Mouse (Mus musculus) adrenal gland, postnatal 36 days (tissue): ENCODE data around the gene Slc25a28. TPM values are rescaled to one million over a fixed set of nuclear protein-coding genes. Genes with fewer than 3 reads are reported as not detected.
A peak's percentile ranks its signal among the peaks of the same experiment; 100 is the strongest.

ENCODE experiments used
- DNase-seq, 2 experiments: peaks; one replicate each; pipeline ENCODE4 v3.0.0; 2021; ENCODE audit warnings: mixed read lengths in 1 of 2
- long read RNA-seq, 2 experiments: library from polyadenylated mRNA; stranded (forward); transcript quantifications; one replicate each; pipeline ENCODE4 v2.0.0; 2021; ENCODE audit warnings: borderline sequencing depth in 2 of 2
- total RNA-seq, 2 experiments: library from RNA; stranded (reverse); gene quantifications; 2 replicates each; pipeline ENCODE4 v1.2.3; 2021

The Slc25a28 gene
- 10 to 100 TPM; 54.2 to 91.4 TPM for total RNA-seq
- long read RNA-seq, experiment 1, transcript Slc25a28-201 (4 exons, 1,535 nt) = major isoform, 48 of 72 reads
- long read RNA-seq, experiment 1, partial matches to known transcripts = 1 of 72 reads
- long read RNA-seq, experiment 1, other reads (novel, unspliced or antisense) = 19 of 72 reads
- long read RNA-seq, experiment 2, transcript Slc25a28-201 (4 exons, 1,535 nt) = major isoform, 17 of 30 reads
- long read RNA-seq, experiment 2, partial matches to known transcripts = 0 of 30 reads
- long read RNA-seq, experiment 2, other reads (novel, unspliced or antisense) = 11 of 30 reads

GRCm38 (mm10) chr19:43674730-43675524 lies at the start of gene Slc25a28:
Slc25a28 (minus strand) TSS chr19:43674881.
- peak; percentile 95 to 98 for DNase-seq

GRCm38 (mm10) chr19:43724194-43724593 lies 49.5 kb upstream of the Slc25a28 start:
- no peak for DNase-seq

DNA sequence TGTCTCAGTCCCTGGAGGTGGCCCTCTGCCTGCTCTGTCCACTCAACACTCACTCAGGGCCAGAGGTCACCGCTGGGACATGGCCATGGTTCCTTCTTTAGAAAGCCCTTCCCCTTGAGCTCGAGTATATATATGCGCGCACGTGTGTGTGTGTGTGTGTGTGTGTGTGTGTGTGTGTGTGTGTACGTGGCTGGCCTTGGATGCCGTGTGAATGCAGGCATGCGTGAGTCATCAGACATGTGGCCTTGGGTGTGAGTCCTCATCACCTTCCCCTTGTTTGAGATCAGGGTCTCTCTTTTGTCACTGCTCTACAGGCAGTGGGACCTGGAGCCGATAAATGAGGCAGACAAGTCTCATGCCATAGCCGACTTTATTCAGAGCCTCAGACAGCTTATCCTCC lies 48.8 kb upstream of the Slc25a28 start:
- peak; percentile 56 to 72 for DNase-seq

DNA sequence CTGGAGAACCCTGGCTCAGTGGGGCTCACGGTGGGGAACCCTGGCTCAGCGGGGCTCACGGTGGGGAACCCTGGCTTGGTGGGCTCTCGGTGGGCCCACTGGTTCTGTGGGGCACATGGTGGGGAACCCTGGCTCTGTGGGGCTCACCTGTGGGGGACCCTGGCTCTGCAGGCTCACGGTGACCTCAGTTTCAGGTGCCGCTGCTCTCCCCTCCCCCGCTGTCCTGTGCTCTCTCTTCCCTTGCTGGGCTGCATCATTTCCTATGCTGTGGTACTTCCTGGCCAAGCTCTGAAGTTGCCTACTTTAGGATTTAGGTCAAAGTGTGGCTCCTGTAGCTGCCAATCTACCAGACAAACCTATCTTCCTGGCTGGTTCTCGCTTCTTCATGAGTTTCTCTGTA lies 48.2 kb upstream of the Slc25a28 start:
- no peak for DNase-seq

- no peak for DNase-seq
Observed at GRCm38 (mm10) chr19:43720061-43720460, 45.4 kb upstream of the Slc25a28 start.

DNA sequence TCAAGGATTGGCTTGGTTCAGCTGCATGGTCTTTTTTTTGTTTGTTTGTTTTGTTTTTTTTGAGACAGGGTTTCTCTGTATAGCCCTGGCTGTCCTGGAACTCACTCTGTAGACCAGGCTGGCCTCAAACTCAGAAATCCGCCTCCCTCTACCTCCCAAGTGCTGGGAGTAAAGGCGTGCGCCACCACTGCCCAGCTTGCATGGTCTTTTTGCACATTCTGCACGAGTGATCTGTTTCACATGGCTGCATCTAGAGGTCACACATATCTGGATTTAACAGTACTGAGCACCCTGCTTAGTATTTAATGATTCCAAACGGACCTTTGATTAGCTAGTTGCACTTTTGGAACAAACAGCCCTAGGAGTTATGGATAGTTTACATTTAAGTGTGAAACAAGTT lies 37.3 kb upstream of the Slc25a28 start:
- no peak for DNase-seq

GRCm38 (mm10) chr19:43711159-43711916 lies 36.7 kb upstream of the Slc25a28 start:
- no peak for DNase-seq

- no peak for DNase-seq
Observed at GRCm38 (mm10) chr19:43709317-43709716, 34.6 kb upstream of the Slc25a28 start.

DNA sequence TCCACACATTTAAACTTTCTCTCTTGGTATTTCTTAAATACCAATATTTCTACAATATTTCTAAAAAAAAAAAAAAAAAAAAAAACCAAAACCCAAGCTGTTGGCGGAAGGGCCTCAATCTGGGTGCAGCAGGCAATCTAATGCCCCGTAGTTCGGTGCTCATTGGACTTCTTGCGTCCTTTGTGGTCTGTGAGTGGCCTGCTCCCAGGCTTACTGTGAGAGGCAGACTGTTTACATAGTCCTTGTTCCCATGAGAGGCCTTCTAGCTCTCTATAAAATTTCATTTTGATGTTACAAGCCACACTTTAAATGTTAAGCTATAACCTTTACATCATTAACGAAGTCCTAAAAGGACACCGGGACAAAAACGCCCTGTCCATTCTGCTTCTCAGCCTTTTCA lies 33.5 kb upstream of the Slc25a28 start:
- no peak for DNase-seq

- no peak for DNase-seq
Observed at GRCm38 (mm10) chr19:43704787-43705497, 30.3 kb upstream of the Slc25a28 start.

- no peak for DNase-seq
Observed at GRCm38 (mm10) chr19:43704211-43704610, 29.5 kb upstream of the Slc25a28 start.

DNA sequence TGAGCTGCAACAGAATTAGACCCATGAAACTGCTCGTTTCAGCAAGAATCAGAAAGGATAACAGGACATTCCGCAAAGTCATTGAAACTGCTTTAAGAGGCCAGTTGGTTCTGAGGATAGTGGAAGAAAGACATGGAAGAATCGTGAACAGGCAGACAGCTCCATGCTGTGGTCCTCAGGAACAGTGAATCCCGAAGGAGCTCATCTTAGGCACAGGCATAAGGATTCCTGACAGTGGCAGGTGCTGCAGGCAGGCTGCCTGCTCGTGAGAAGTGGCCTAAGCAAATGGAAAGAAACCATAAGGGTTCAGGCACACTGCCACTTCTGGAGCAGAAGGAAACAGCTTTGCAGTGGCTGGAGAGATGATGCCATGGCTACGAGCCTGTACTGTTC lies 25.1 kb upstream of the Slc25a28 start:
- DNase-seq = no peak

DNA sequence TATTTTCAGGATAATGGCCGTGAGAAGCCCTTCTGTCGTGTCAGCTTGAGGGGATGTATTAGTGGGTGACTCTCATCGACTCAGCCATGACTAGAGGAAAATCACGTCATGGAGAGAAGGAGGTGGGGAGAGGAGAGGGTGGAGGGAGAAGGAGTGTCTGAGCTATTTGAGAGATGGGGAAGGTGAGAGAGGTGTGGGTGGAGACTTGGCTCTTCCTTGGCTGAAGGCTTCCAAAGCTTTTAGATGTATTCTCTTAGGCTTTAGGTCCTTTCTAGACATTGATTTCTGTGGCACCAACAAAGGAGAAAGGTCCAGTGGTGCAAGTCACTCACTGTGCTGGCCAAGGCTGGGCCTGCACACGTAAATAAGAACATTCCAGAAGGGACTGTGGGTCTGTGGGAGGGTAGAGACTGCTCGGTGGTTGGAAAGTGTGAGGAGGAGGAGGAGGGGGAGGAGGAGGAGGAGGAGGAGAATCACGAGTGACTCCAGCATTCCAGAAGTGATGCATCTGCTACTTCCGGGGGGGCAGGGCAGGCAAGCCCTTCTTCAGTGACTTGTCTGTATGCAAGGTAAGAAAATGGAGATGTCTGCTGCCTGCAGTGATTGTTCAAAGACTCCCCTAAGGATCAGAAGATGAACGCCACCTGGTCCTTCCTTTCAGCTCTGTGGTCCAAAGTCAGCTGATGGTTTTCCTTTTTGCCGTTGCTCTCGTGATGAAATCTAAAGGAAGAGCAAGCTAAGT lies 24.5 kb upstream of the Slc25a28 start:
- DNase-seq = no peak

GRCm38 (mm10) chr19:43697666-43698370 lies 23.1 kb upstream of the Slc25a28 start:
- no peak for DNase-seq

- DNase-seq = no peak
Observed at GRCm38 (mm10) chr19:43695514-43695964, 20.9 kb upstream of the Slc25a28 start.

DNA sequence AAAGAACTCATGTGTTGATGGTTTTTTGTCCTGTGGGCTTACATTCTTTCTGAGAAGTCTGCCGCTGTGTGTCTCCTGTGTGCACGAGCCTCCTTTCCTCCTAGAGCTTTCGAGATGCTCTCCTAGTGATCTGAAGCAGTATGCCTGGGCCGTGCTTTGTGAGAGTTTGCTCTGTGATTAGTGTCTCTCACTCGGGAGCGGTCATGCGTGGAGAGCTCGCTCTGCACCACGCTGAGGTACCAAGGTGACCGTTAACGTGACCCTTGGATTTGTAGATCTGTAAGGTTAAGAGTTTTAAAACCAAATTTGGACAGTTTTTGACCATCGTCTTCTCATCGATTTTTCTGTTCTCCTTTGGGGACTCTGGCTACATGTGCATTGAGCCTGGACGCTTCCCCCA lies 18.1 kb upstream of the Slc25a28 start:
- DNase-seq = no peak

DNA sequence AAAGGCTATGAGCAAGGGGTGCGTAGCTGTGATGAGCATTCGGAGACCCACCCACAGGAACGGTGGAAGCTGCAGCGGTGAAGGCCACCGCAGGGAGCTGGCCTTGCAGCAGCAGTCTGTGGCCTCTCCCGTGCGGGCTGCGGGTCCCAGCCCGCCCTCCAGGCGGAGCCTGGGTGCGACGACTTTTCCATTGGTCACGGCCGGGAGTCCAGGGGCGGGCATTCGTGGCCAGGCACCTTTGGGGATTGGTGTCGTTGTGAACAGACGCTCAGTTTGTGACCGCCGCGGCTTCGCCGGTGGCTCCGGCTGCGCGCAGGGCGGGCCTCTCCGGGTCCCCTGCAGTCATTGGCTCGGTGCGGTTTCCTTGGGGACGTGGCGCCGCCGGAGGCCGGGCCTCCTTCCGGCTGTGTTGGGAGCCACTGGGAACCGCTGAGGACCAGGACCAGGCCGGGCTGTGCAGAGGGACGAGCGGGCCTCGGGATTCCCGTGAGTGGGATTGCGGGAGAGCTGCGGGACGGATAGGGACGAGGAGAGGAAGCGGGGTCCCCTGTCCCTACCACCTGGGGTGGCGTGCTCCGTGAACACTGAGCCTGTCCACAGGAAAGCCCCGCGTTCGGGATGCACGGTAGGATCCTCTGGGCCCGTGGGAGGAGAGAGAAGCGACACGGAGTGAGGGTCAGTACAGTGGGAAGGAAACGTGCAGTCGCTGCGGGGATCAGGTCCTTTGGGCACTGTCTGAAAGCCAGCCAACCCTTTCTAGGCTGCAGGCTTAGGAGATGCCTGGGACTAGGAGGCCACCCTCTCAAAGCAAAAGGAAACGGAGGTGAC lies 15.0 kb upstream of the Slc25a28 start, which contains the start of gene Entpd7:
Entpd7 (plus strand) TSS at position 254 of the 828 bp plus-strand sequence.
- DNase-seq = peak; percentile 98 to 99

GRCm38 (mm10) chr19:43681541-43681940 lies 6.9 kb upstream of the Slc25a28 start:
- DNase-seq = no peak

- no peak for DNase-seq
Observed at GRCm38 (mm10) chr19:43679474-43679981, 4.8 kb upstream of the Slc25a28 start.
